Mouse (Mus musculus) myocyte (in vitro differentiated cells): ENCODE results near the gene Nmnat1. TPM values are rescaled to one million over a fixed set of nuclear protein-coding genes. Genes with fewer than 3 reads are reported as not detected.
"Not testable (repeated sequence)": the region's sequence is repeated elsewhere in the genome, so short reads cannot be mapped to it uniquely, and the experiment has no call there.

Experiments
- H3K27me3 ChIP-seq: one replicate; pipeline ENCODE4 v1.6.1; 2011; ENCODE audit not compliant: control insufficient read depth, insufficient read depth, insufficient read length
- H3K36me3 ChIP-seq: one replicate; pipeline ENCODE4 v1.6.1; 2011; ENCODE audit not compliant: control insufficient read depth, insufficient read depth
- H3K4me2 ChIP-seq: one replicate; pipeline ENCODE4 v1.6.1; 2011; ENCODE audit warnings: low read depth, control low read depth
- H3K4me3 ChIP-seq: one replicate; pipeline ENCODE4 v1.5.1; 2011; ENCODE audit warnings: mild to moderate bottlenecking, control low read depth, moderate library complexity
- H3K79me2 ChIP-seq: one replicate; pipeline ENCODE4 v1.6.1; 2011; ENCODE audit not compliant: control insufficient read depth, insufficient read depth
- H3ac ChIP-seq: one replicate; pipeline ENCODE4 v1.6.1; 2011; ENCODE audit not compliant: control insufficient read depth, insufficient read length
- CEBPB ChIP-seq: IDR thresholded peaks from 2 replicates; pipeline ENCODE4 v1.6.1; 2011; ENCODE audit warnings: mild to moderate bottlenecking, moderate library complexity; ENCODE audit not compliant: poor library complexity, insufficient read depth, severe bottlenecking
- E2F4 ChIP-seq: IDR thresholded peaks from one replicate; pipeline ENCODE4 v1.6.1; 2011; ENCODE audit warnings: mild to moderate bottlenecking, control low read depth, moderate library complexity; ENCODE audit not compliant: insufficient read depth
- MAX ChIP-seq: IDR thresholded peaks from one replicate; pipeline ENCODE4 v1.6.1; 2011; ENCODE audit warnings: low read depth, mild to moderate bottlenecking, control low read depth
- MYOD1 ChIP-seq, 3 experiments: IDR thresholded peaks; one replicate each; pipeline ENCODE4 v1.6.1; 2011; ENCODE audit warnings: control low read depth in 2 of 3, low read depth in 2 of 3, mild to moderate bottlenecking in 2 of 3, moderate library complexity in 1 of 3; ENCODE audit not compliant: insufficient read length in 2 of 3, control insufficient read depth in 1 of 3
- MYOG ChIP-seq, 3 experiments: IDR thresholded peaks; one replicate each; pipeline ENCODE4 v1.6.1; 2011; ENCODE audit warnings: control low read depth in 2 of 3, low read depth in 2 of 3, mild to moderate bottlenecking in 2 of 3; ENCODE audit not compliant: insufficient read length in 2 of 3, control insufficient read depth in 1 of 3, insufficient read depth in 1 of 3
- POLR2A ChIP-seq: IDR thresholded peaks from one replicate; pipeline ENCODE4 v1.6.1; 2011; ENCODE audit warnings: low read depth, mild to moderate bottlenecking, control low read depth, moderate library complexity; ENCODE audit not compliant: insufficient read length
- POLR2AphosphoS2 ChIP-seq: IDR thresholded peaks from one replicate; pipeline ENCODE4 v1.6.1; 2011; ENCODE audit warnings: low read depth, control low read depth; ENCODE audit not compliant: insufficient read length
- REST ChIP-seq: IDR thresholded peaks from one replicate; pipeline ENCODE4 v1.6.1; 2011; ENCODE audit warnings: mild to moderate bottlenecking, control low read depth, moderate library complexity; ENCODE audit not compliant: insufficient read depth, insufficient read length
- SRF ChIP-seq: IDR thresholded peaks from one replicate; pipeline ENCODE4 v1.6.1; 2011; ENCODE audit warnings: low read depth; ENCODE audit not compliant: control insufficient read depth, insufficient read length
- TCF12 ChIP-seq: IDR thresholded peaks from one replicate; pipeline ENCODE4 v1.6.1; 2011; ENCODE audit warnings: mild to moderate bottlenecking, control low read depth; ENCODE audit not compliant: poor library complexity, insufficient read depth, severe bottlenecking
- TCF3 ChIP-seq: IDR thresholded peaks from one replicate; pipeline ENCODE4 v1.6.1; 2011; ENCODE audit warnings: low read depth, control low read depth; ENCODE audit not compliant: insufficient read length
- USF1 ChIP-seq: IDR thresholded peaks from one replicate; pipeline ENCODE4 v1.6.1; 2011; ENCODE audit warnings: low read depth, mild to moderate bottlenecking, control low read depth, moderate library complexity
- polyA plus RNA-seq: library from polyadenylated mRNA; unstranded; fragments of >200 nt; fragmentation: generic; extraction: Trizol; gene quantifications from one replicate; pipeline ENCODE4 v1.2.1, GENCODE M21; 2012; ENCODE audit warnings: missing spikeins

Nmnat1 gene
- polyA plus RNA-seq, 1 experiment, result 9.3 TPM

GRCm38 (mm10) chr4:149444465-149444864 lies 40.5 kb downstream of the Nmnat1 start:
- Histone ChIP-seq H3K27me3 (no peaks in the 10 kb centered on the region), H3K4me3 (peak overlapping the region; percentile 9), H3K79me2 (no peaks in the 10 kb centered on the region), H3ac (no peak overlapping the region), H3K36me3 (no peaks in the 10 kb centered on the region), H3K4me2 (peak overlapping the region; percentile 93)
- no peak for TF ChIP-seq E2F4
- no peak for TF ChIP-seq REST
- no peak for TF ChIP-seq TCF12
- TF ChIP-seq MYOG (IDR thresholded peaks at IDR 0.05; ENCODE audit: control insufficient read depth in 1 of 3, insufficient read depth in 1 of 3, insufficient read length in 2 of 3, low read depth in 2 of 3), result no peak
- TF ChIP-seq SRF, result no peak
- TF ChIP-seq POLR2AphosphoS2, result no peak
- TF ChIP-seq POLR2A, result no peak
- no peak for TF ChIP-seq MAX
- TF ChIP-seq USF1, result no peak
- TF ChIP-seq TCF3, result no peak
- no peak for TF ChIP-seq MYOD1 (IDR thresholded peaks at IDR 0.05; ENCODE audit: control insufficient read depth in 1 of 3, insufficient read length in 2 of 3, low read depth in 2 of 3)
- no peak for TF ChIP-seq CEBPB

- H3K4me2 ChIP-seq, result peak overlapping the region; percentile 49
- TF ChIP-seq MYOG (IDR thresholded peaks at IDR 0.05; ENCODE audit: control insufficient read depth in 1 of 3, insufficient read depth in 1 of 3, insufficient read length in 2 of 3, low read depth in 2 of 3), result no peak
- peak; percentile 18; the same call in 1 of the 2 replicates for TF ChIP-seq CEBPB
- no peaks in the 10 kb centered on the region for H3K27me3 ChIP-seq
- H3ac ChIP-seq, result no peak overlapping the region
- no peak overlapping the region for H3K4me3 ChIP-seq
- no peaks in the 10 kb centered on the region for H3K79me2 ChIP-seq
- no peaks in the 10 kb centered on the region for H3K36me3 ChIP-seq
These were observed 42.6 kb downstream of the Nmnat1 start for GRCm38 (mm10) chr4:149442436-149442835.

- no peak overlapping the region for H3ac ChIP-seq
- TF ChIP-seq CEBPB (no peak), SRF (no peak), MYOD1 (IDR thresholded peaks at IDR 0.05; ENCODE audit: control insufficient read depth in 1 of 3, insufficient read length in 2 of 3, low read depth in 2 of 3) (no peak), MYOG (IDR thresholded peaks at IDR 0.05; ENCODE audit: control insufficient read depth in 1 of 3, insufficient read depth in 1 of 3, insufficient read length in 2 of 3, low read depth in 2 of 3) (no peak), POLR2AphosphoS2 (no peak), TCF12 (no peak), REST (no peak), MAX (no peak), USF1 (no peak), POLR2A (no peak), TCF3 (no peak), E2F4 (no peak)
- no peak overlapping the region for H3K4me2 ChIP-seq
- no peaks in the 10 kb centered on the region for H3K27me3 ChIP-seq
- H3K36me3 ChIP-seq, result no peaks in the 10 kb centered on the region
- no peak overlapping the region for H3K4me3 ChIP-seq
- H3K79me2 ChIP-seq, result no peaks in the 10 kb centered on the region
These were observed 44.4 kb downstream of the Nmnat1 start for GRCm38 (mm10) chr4:149440576-149440975.

- not testable (repeated sequence) for H3K79me2 ChIP-seq, H3K4me3 ChIP-seq, H3K27me3 ChIP-seq, H3K36me3 ChIP-seq, H3K4me2 ChIP-seq, H3ac ChIP-seq
These were observed 53.1 kb downstream of the Nmnat1 start for GRCm38 (mm10) chr4:149431887-149432286.

GRCm38 (mm10) chr4:149429592-149429991 lies 55.4 kb downstream of the Nmnat1 start:
- Histone ChIP-seq H3K4me3 (no peak overlapping the region), H3K79me2 (peaks cover 14% of the 10 kb centered on the region), H3ac (no peak overlapping the region), H3K4me2 (no peak overlapping the region), H3K36me3 (no peaks in the 10 kb centered on the region), H3K27me3 (no peaks in the 10 kb centered on the region)
- no peak for TF ChIP-seq TCF12
- no peak for TF ChIP-seq MYOD1 (IDR thresholded peaks at IDR 0.05; ENCODE audit: control insufficient read depth in 1 of 3, insufficient read length in 2 of 3, low read depth in 2 of 3)
- TF ChIP-seq TCF3, result no peak
- no peak for TF ChIP-seq MYOG (IDR thresholded peaks at IDR 0.05; ENCODE audit: control insufficient read depth in 1 of 3, insufficient read depth in 1 of 3, insufficient read length in 2 of 3, low read depth in 2 of 3)
- TF ChIP-seq CEBPB, result no peak
- TF ChIP-seq REST, result no peak
- TF ChIP-seq SRF, result no peak
- no peak for TF ChIP-seq POLR2A
- no peak for TF ChIP-seq USF1
- TF ChIP-seq POLR2AphosphoS2, result no peak
- no peak for TF ChIP-seq E2F4
- no peak for TF ChIP-seq MAX
